Mouse (Mus musculus): ENCODE measurements at regions not wholly inside any gene's neighbourhood (a gene's known extent, or its start where the extent isn't known, plus 50 kb on each side); places are given as distances from the start of the nearest gene placed in this dataset.

GRCm38 (mm10) chr13:44101806-44102205, 317.2 kb downstream of the Cd83 start:
- no peak for TF ChIP-seq POLR2A (IDR thresholded peaks at IDR 0.05; ENCODE audit: borderline replicate concordance, extremely low read depth, low read depth, low read length)
- no peak for TF ChIP-seq CTCF (IDR thresholded peaks at IDR 0.05; ENCODE audit: insufficient read depth, low read length)
- Histone ChIP-seq H3K4me1 (ENCODE audit: control insufficient read depth, insufficient read depth, low read length) (no peaks in the 10 kb centered on the region), H3K4me3 (replicated peaks; ENCODE audit: extremely low read depth, low read depth, low read length) (no peak overlapping the region)
- DNase-seq: no peak
- 73% methylated on average over 6 of the region's 6 CpGs for WGBS

- no peak for DNase-seq
- 78% methylated on average over 4 of the region's 4 CpGs for WGBS
- no peak for TF ChIP-seq CTCF (IDR thresholded peaks at IDR 0.05; ENCODE audit: insufficient read depth, low read length)
- no peak for TF ChIP-seq POLR2A (IDR thresholded peaks at IDR 0.05; ENCODE audit: borderline replicate concordance, extremely low read depth, low read depth, low read length)
These were observed 317.7 kb downstream of the Cd83 start for GRCm38 (mm10) chr13:44102257-44102656.

GRCm38 (mm10) chr13:44103340-44103739, 318.8 kb downstream of the Cd83 start:
- 95% methylated on average over 7 of the region's 7 CpGs for WGBS

More at GRCm38 (mm10) chr13:44102257-44102656, 317.7 kb downstream of the Cd83 start:
- no peaks in the 10 kb centered on the region for H3K4me1 ChIP-seq (ENCODE audit: control insufficient read depth, insufficient read depth, low read length)
- no peak overlapping the region for H3K4me3 ChIP-seq (replicated peaks; ENCODE audit: extremely low read depth, low read depth, low read length)

GRCm38 (mm10) chr13:44105161-44105560, 320.6 kb downstream of the Cd83 start:
- DNase-seq: no peak
- TF ChIP-seq CTCF (IDR thresholded peaks at IDR 0.05; ENCODE audit: insufficient read depth, low read length): no peak
- no peak for TF ChIP-seq POLR2A (IDR thresholded peaks at IDR 0.05; ENCODE audit: borderline replicate concordance, extremely low read depth, low read depth, low read length)
- WGBS: 69% methylated on average over 5 of the region's 5 CpGs
- Histone ChIP-seq H3K4me1 (ENCODE audit: control insufficient read depth, insufficient read depth, low read length) (no peaks in the 10 kb centered on the region), H3K4me3 (replicated peaks; ENCODE audit: extremely low read depth, low read depth, low read length) (no peak overlapping the region)

More at GRCm38 (mm10) chr13:44103340-44103739, 318.8 kb downstream of the Cd83 start:
- TF ChIP-seq POLR2A (IDR thresholded peaks at IDR 0.05; ENCODE audit: borderline replicate concordance, extremely low read depth, low read depth, low read length): no peak
- no peak for TF ChIP-seq CTCF (IDR thresholded peaks at IDR 0.05; ENCODE audit: insufficient read depth, low read length)
- Histone ChIP-seq H3K4me3 (replicated peaks; ENCODE audit: extremely low read depth, low read depth, low read length) (no peak overlapping the region), H3K4me1 (ENCODE audit: control insufficient read depth, insufficient read depth, low read length) (no peaks in the 10 kb centered on the region)
- DNase-seq: no peak

- no peak overlapping the region for H3K4me3 ChIP-seq (replicated peaks; ENCODE audit: extremely low read depth, low read depth, low read length)
- 79% methylated on average over 11 of the region's 11 CpGs for WGBS
- DNase-seq: no peak
- no peaks in the 10 kb centered on the region for H3K4me1 ChIP-seq (ENCODE audit: control insufficient read depth, insufficient read depth, low read length)
- no peak for TF ChIP-seq CTCF (IDR thresholded peaks at IDR 0.05; ENCODE audit: insufficient read depth, low read length)
- TF ChIP-seq POLR2A (IDR thresholded peaks at IDR 0.05; ENCODE audit: borderline replicate concordance, extremely low read depth, low read depth, low read length): no peak
These were observed 324.1 kb downstream of the Cd83 start for GRCm38 (mm10) chr13:44108695-44109094.

- 89% methylated on average over 5 of the region's 5 CpGs for WGBS
- Histone ChIP-seq H3K4me1 (ENCODE audit: control insufficient read depth, insufficient read depth, low read length) (no peaks in the 10 kb centered on the region), H3K4me3 (replicated peaks; ENCODE audit: extremely low read depth, low read depth, low read length) (no peak overlapping the region)
- no peak for TF ChIP-seq CTCF (IDR thresholded peaks at IDR 0.05; ENCODE audit: insufficient read depth, low read length)
- no peak for TF ChIP-seq POLR2A (IDR thresholded peaks at IDR 0.05; ENCODE audit: borderline replicate concordance, extremely low read depth, low read depth, low read length)
- no peak for DNase-seq
These were observed 328.5 kb downstream of the Cd83 start for GRCm38 (mm10) chr13:44113043-44113442.

- WGBS: 96% methylated on average over 5 of the region's 5 CpGs
These were observed 330.3 kb downstream of the Cd83 start for GRCm38 (mm10) chr13:44114856-44115255.

GRCm38 (mm10) chr13:44117841-44118240, 333.3 kb downstream of the Cd83 start:
- TF ChIP-seq POLR2A (IDR thresholded peaks at IDR 0.05; ENCODE audit: borderline replicate concordance, extremely low read depth, low read depth, low read length) (no peak), CTCF (IDR thresholded peaks at IDR 0.05; ENCODE audit: insufficient read depth, low read length) (no peak)
- no peak overlapping the region for H3K4me3 ChIP-seq (replicated peaks; ENCODE audit: extremely low read depth, low read depth, low read length)
- H3K4me1 ChIP-seq (ENCODE audit: control insufficient read depth, insufficient read depth, low read length): no peaks in the 10 kb centered on the region
- no peak for DNase-seq
- WGBS: 69% methylated on average over 9 of the region's 9 CpGs

More at GRCm38 (mm10) chr13:44114856-44115255, 330.3 kb downstream of the Cd83 start:
- TF ChIP-seq CTCF (IDR thresholded peaks at IDR 0.05; ENCODE audit: insufficient read depth, low read length) (no peak), POLR2A (IDR thresholded peaks at IDR 0.05; ENCODE audit: borderline replicate concordance, extremely low read depth, low read depth, low read length) (no peak)
- no peak overlapping the region for H3K4me3 ChIP-seq (replicated peaks; ENCODE audit: extremely low read depth, low read depth, low read length)
- DNase-seq: no peak
- H3K4me1 ChIP-seq (ENCODE audit: control insufficient read depth, insufficient read depth, low read length): no peaks in the 10 kb centered on the region

- Histone ChIP-seq H3K4me3 (replicated peaks; ENCODE audit: extremely low read depth, low read depth, low read length) (no peak overlapping the region), H3K4me1 (ENCODE audit: control insufficient read depth, insufficient read depth, low read length) (no peaks in the 10 kb centered on the region)
- DNase-seq: no peak
- 85% methylated on average over 6 of the region's 6 CpGs for WGBS
- no peak for TF ChIP-seq POLR2A (IDR thresholded peaks at IDR 0.05; ENCODE audit: borderline replicate concordance, extremely low read depth, low read depth, low read length)
- TF ChIP-seq CTCF (IDR thresholded peaks at IDR 0.05; ENCODE audit: insufficient read depth, low read length): no peak
These were observed 334.3 kb downstream of the Cd83 start for GRCm38 (mm10) chr13:44118846-44119245.

- Histone ChIP-seq H3K4me1 (ENCODE audit: control insufficient read depth, insufficient read depth, low read length) (no peaks in the 10 kb centered on the region), H3K4me3 (replicated peaks; ENCODE audit: extremely low read depth, low read depth, low read length) (no peak overlapping the region)
- no peak for DNase-seq
- WGBS: 83% methylated on average over 8 of the region's 8 CpGs
- TF ChIP-seq POLR2A (IDR thresholded peaks at IDR 0.05; ENCODE audit: borderline replicate concordance, extremely low read depth, low read depth, low read length): no peak
- no peak for TF ChIP-seq CTCF (IDR thresholded peaks at IDR 0.05; ENCODE audit: insufficient read depth, low read length)
These were observed 336.7 kb downstream of the Cd83 start for GRCm38 (mm10) chr13:44121241-44121671.

Data from lung, adult 2 months (tissue).